Mouse (Mus musculus) midbrain, embryonic 14.5 days (tissue): ENCODE data around the gene Slc34a1. TPM values are rescaled to one million over a fixed set of nuclear protein-coding genes. Genes with fewer than 3 reads are reported as not detected.

Experiments
- ATAC-seq: fragments of 200-750 bp; cut with Nextera tagmentation; 2 replicates; pipeline ENCODE4 v1.8.0; 2017; ENCODE audit warnings: moderate number of reproducible peaks, moderate library complexity; ENCODE audit not compliant: low FRiP score, low TSS enrichment
- DNase-seq: peaks from one replicate; pipeline ENCODE4 v3.0.0-alpha.2; 2015
- H3K27ac ChIP-seq: fragments of 300-500 bp; sonication (generic); replicated peaks from 2 replicates; pipeline ENCODE4 v1.5.1; 2014; ENCODE audit warnings: mild to moderate bottlenecking, low read depth, low read length, moderate library complexity
- H3K27me3 ChIP-seq: fragments of 300-500 bp; sonication (generic); 2 replicates; pipeline ENCODE4 v1.6.1; 2014; ENCODE audit warnings: low read length, control low read depth, mixed read lengths; ENCODE audit not compliant: control insufficient read depth, insufficient read depth
- H3K36me3 ChIP-seq: fragments of 300-500 bp; sonication (generic); 2 replicates; pipeline ENCODE4 v1.6.1; 2014; ENCODE audit warnings: low read length, control low read depth; ENCODE audit not compliant: control insufficient read depth, insufficient read depth
- H3K4me1 ChIP-seq: fragments of 300-500 bp; sonication (generic); 2 replicates; pipeline ENCODE4 v1.6.1; 2014; ENCODE audit warnings: mild to moderate bottlenecking, antibody characterized with exemption, low read length, control low read depth; ENCODE audit not compliant: control insufficient read depth, insufficient read depth
- H3K4me2 ChIP-seq: fragments of 300-500 bp; sonication (generic); 2 replicates; pipeline ENCODE4 v1.6.1; 2014; ENCODE audit warnings: mild to moderate bottlenecking, low read length, moderate library complexity
- H3K4me3 ChIP-seq: fragments of 300-500 bp; sonication (generic); replicated peaks from 2 replicates; pipeline ENCODE4 v1.5.1; 2014; ENCODE audit warnings: low read depth, low read length
- H3K9ac ChIP-seq: fragments of 300-500 bp; sonication (generic); replicated peaks from 2 replicates; pipeline ENCODE4 v1.6.1; 2014; ENCODE audit warnings: mild to moderate bottlenecking, low read length, moderate library complexity
- H3K9me3 ChIP-seq: fragments of 300-500 bp; sonication (generic); 2 replicates; pipeline ENCODE4 v1.6.1; 2016; ENCODE audit warnings: low read length, control low read depth, mixed read lengths; ENCODE audit not compliant: control insufficient read depth
- WGBS: fragments of 180-500 bp; shearing (Covaris S2); extraction: QIAGEN DNeasy Blood & Tissue Kit; methylation state at CpG from one replicate; pipeline ENCODE4 v1.1.7; 2014; 5-methylcytosine and 5-hydroxymethylcytosine counted together
- polyA plus RNA-seq: library from polyadenylated mRNA; unstranded; fragments of >200 nt; fragmentation: Nextera tagmentation; extraction: Ambion mirVana; gene quantifications from 2 replicates; pipeline ENCODE4 v1.2.1, GENCODE M21; 2014

Gene Slc34a1
- polyA plus RNA-seq, 1 experiment from 2014 or later, result not detected

DNA sequence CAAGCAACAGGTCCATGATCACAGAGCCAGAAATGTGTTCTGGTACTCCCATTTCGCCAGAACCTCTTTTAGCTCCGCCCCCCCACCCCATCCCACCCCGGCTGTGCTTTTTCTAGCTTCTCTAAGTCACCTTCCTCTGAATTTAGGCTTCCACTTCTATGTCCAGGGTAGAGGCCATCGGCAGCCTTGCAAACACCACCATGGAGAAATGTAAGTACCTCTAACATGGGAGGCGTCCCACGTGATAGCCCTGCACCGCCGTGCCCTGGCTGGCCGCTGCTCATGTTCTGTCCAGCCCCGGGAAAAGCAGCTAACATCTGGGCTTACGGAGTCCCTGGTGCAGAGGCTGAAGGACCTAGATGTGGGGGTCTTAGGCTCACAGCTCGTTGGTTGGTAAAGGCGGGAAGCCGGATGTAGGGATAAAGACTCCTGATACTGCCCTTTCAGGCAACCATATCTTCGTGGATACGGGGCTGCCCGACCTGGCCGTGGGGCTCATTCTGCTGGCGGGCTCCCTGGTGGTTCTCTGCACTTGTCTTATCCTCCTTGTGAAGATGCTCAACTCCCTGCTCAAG lies 10.6 kb downstream of the Slc34a1 start:
- no peak overlapping the region for H3K9ac ChIP-seq
- no peak overlapping the region for H3K27ac ChIP-seq
- 86% methylated on average over 19 of the region's 19 CpGs for WGBS
- DNase-seq (no peak), ATAC-seq (no peak)
- H3K27me3 ChIP-seq, result no peaks in the 10 kb centered on the region
- no peaks in the 10 kb centered on the region for H3K9me3 ChIP-seq
- H3K36me3 ChIP-seq, result no peaks in the 10 kb centered on the region
- H3K4me1 ChIP-seq, result peaks cover 8% of the 10 kb centered on the region
- H3K4me2 ChIP-seq, result no peak overlapping the region
- no peak overlapping the region for H3K4me3 ChIP-seq

DNA sequence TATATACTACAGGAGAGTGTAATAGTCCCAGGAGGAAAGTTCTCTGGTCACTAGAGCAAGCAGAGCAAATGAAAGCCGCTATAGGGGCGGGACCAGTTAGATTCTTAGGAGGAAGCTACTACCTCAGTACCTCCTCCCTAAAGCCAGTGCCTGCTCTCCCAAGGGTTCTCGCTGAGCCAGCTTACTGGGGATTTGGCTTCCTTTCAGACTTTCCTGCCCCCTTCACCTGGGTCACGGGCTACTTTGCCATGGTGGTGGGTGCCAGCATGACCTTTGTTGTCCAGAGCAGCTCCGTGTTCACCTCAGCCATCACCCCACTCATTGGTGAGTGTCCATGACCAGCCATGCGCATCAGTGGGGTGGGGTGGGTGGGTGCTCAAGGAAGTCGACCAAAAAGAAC lies 13.8 kb downstream of the Slc34a1 start:
- no peak overlapping the region for H3K27ac ChIP-seq
- ATAC-seq, result no peak
- no peak overlapping the region for H3K9ac ChIP-seq
- no peaks in the 10 kb centered on the region for H3K27me3 ChIP-seq
- 73% methylated on average over 7 of the region's 7 CpGs for WGBS
- DNase-seq, result no peak
- H3K9me3 ChIP-seq, result no peaks in the 10 kb centered on the region
- H3K4me1 ChIP-seq, result no peaks in the 10 kb centered on the region
- no peak overlapping the region for H3K4me2 ChIP-seq
- H3K4me3 ChIP-seq, result no peak overlapping the region
- H3K36me3 ChIP-seq, result no peaks in the 10 kb centered on the region

DNA sequence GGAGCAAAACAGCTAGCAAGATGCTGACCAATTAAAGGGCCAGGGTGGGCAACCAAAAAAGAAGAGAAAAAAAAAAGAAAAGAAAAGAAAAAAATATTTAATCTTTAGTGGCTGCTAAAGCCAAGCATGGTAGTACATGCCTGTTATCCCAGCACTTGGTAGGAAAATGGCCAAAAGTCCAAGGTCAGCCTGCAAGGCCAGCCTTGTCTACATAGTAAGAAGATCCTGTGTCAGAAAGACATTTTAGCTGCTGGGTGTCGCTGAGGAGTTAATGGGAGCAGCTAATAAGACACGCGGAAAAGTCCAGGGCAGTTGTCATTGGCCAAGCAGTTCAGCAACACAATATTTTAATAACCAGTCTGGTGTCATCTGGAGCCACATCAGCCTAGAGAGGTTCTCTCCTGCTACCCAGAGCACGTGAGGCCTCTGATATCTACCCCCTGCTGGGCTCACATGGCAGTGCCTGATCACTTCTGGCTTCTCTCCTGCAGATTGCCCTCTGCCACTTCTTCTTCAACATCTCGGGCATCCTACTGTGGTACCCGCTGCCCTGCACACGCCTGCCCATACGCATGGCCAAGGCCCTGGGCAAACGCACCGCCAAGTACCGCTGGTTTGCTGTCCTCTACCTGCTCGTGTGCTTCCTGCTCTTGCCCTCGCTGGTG lies 14.8 kb downstream of the Slc34a1 start:
- ATAC-seq, result no peak

DNA sequence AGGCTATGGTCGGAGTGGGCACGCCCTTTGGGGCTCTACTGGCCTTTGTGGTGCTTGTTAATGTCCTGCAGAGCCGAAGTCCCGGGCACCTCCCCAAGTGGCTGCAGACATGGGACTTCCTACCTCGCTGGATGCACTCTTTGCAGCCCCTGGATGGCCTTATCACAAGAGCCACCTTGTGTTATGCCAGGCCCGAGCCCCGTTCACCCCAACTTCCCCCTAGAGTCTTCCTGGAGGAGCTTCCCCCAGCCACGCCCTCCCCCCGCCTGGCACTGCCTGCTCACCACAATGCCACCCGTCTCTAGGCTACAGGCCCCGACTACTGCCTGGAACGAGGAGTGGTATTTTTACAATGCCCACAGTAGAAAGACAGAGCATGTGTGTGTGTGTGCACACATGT lies 15.3 kb downstream of the Slc34a1 start:
- WGBS, result 85% methylated on average over 12 of the region's 12 CpGs
- Histone ChIP-seq H3K27ac (no peak overlapping the region), H3K9me3 (no peaks in the 10 kb centered on the region), H3K9ac (no peak overlapping the region), H3K4me3 (no peak overlapping the region), H3K27me3 (no peaks in the 10 kb centered on the region), H3K4me1 (no peaks in the 10 kb centered on the region), H3K36me3 (no peaks in the 10 kb centered on the region), H3K4me2 (no peak overlapping the region)
- DNase-seq (no peak), ATAC-seq (no peak)

More for the DNA sequence above, 14.8 kb downstream of the Slc34a1 start:
- Histone ChIP-seq H3K27ac (no peak overlapping the region), H3K27me3 (no peaks in the 10 kb centered on the region), H3K36me3 (no peaks in the 10 kb centered on the region), H3K9ac (no peak overlapping the region), H3K4me2 (no peak overlapping the region), H3K4me1 (no peaks in the 10 kb centered on the region), H3K9me3 (no peaks in the 10 kb centered on the region), H3K4me3 (no peak overlapping the region)
- DNase-seq, result no peak
- WGBS, result 88% methylated on average over 13 of the region's 13 CpGs

DNA sequence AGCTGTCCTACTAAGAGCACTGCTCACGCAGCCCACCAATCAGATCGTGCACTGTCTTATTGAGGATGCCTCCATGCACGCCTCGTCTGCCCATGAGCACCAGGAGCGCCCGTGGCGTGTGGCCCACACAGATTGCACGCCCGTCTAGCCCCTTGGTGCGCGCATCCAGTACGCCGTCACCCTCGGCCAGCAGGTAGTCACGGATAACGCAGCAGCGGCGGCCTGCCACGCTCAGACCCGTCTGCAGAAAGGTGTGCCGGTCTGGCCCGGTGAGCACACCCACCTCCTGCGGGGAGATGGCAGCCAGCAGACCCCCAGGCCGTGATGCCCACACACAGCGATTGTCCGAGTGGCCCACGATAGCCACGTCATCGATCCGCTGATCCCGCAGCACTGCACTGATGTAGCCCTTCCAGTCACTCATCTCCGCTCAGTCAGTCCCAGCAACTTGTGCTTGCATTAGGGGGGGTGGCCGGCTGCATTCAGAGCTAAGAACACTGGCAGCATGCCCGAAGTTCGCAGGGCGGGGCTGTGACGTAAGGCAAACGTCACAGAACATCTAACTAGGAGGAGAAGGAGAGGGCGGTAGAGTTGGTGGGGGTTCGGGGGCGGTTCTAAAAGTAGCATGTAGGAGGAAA lies 16.9 kb downstream of the Slc34a1 start, which contains the start of gene Pfn3:
Gene Pfn3 (minus strand): TSS at position 490 of the 638 bp plus-strand sequence.
- Histone ChIP-seq H3K4me3 (peak within 1 kb of the TSS; percentile 35), H3K36me3 (no peaks in the 10 kb centered on the region), H3K4me2 (peak within 1 kb of the TSS; percentile 62), H3K4me1 (no peaks in the 10 kb centered on the region), H3K9me3 (no peaks in the 10 kb centered on the region), H3K27ac (no peak within 1 kb of the TSS), H3K27me3 (peaks cover 9% of the 10 kb centered on the region), H3K9ac (peak within 1 kb of the TSS; percentile 58)
- peak; percentile 82 for DNase-seq
- 7% methylated on average over 41 of the region's 41 CpGs for WGBS
- ATAC-seq, result peak; percentile 37; the same call in 1 of the 2 replicates

DNA sequence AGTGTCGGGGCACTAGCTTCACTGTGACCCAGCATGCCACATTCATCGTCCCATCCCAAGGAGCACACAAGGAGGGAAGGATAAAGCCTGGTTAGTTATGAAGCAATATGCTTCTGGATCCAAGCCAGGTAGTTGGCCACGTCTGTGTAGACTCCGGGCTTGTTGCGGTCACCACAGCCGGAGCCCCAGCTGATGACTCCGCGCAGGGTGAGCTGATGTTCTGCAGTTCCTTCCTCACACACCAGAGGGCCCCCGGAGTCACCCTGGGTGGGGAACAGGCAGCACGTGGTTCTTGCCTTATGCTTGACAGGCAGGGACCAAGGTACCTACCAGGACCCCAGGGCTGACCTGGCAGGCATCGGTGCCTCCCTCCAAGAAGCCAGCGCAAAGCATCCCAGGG lies 20.0 kb downstream of the Slc34a1 start:
- Histone ChIP-seq H3K4me1 (peaks cover 5% of the 10 kb centered on the region; the same call in 1 of the 2 replicates), H3K9ac (peak overlapping the region; percentile 28; the same call in 1 of the 2 replicates), H3K36me3 (no peaks in the 10 kb centered on the region), H3K4me2 (peak overlapping the region; percentile 38), H3K27ac (no peak overlapping the region), H3K27me3 (peaks cover 32% of the 10 kb centered on the region), H3K4me3 (0 out of 2 replicates have a peak overlapping the region, but pooled peaks have one; percentile 1), H3K9me3 (no peaks in the 10 kb centered on the region)
- peak; percentile 88 for DNase-seq
- ATAC-seq, result peak; percentile 65
- 9% methylated on average over 12 of the region's 12 CpGs for WGBS

DNA sequence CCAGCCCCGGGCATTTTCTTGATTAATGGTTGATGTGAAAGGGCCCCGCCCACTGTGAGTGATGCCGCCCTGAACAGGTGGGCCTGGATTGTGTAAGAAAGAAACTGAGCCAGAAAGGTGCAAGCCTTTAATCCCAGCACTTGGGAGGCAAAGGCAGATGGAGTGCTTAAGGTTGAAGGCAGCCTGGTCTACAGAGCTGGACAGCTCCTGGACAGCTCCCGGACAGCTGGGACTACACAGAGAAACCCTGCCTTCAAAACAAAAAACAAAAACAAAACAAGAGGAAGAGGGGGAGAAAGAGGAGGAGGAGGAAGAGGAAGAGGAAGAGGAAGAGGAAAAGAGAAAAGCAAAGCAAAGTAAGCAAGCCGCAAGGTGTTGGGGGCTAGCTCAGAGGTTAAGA lies 21.2 kb downstream of the Slc34a1 start:
- no peak overlapping the region for H3K27ac ChIP-seq
- no peak overlapping the region for H3K9ac ChIP-seq
- ATAC-seq (no peak), DNase-seq (no peak)
- peaks cover 5% of the 10 kb centered on the region; the same call in 1 of the 2 replicates for H3K4me1 ChIP-seq
- 83% methylated on average over 5 of the region's 5 CpGs for WGBS
- H3K36me3 ChIP-seq, result no peaks in the 10 kb centered on the region
- no peak overlapping the region for H3K4me3 ChIP-seq
- no peaks in the 10 kb centered on the region for H3K9me3 ChIP-seq
- peaks cover 32% of the 10 kb centered on the region for H3K27me3 ChIP-seq
- no peak overlapping the region for H3K4me2 ChIP-seq

DNA sequence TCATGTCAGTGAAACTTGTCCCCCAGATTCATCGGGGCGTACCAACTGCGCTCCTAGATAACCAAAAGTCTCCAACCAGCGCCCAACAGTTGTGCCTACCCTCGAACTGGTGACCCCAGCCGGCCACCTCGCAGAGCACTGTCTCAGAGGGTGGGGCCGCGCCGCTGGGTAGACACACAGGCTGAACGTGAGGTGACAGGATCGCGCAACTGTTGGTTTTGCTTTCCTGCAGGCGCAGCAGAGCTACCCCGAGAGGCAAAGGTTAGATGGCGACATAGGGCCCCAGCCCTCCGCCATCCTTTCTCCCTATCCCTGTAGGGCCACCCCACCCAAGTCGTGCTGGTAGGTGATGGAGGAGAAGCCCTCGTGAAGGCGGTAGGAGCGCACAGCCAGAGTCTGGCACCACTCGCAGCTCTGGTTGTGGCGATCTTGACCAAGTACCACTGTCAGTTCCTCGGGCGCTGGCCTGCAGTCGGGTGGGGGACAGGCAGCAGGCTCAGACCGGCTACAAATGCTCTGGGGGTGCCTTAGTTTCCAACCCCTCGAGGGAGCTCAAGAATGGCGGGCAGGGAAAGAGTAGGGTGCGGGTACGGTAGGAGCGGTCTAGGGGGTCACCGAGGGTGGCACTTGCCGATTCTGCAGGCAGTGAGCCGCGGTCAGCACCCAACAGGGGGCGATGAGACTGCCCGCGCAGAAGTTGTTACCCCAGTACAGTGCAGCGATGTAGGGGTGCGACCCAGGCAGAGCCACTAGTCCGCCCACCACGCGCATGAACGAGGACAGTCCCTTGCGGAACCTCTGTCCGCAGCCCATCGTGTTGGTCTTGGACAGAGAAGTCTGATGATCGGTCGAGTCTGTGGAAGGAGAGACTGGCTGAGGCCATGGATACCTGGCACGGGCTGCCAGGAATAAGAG lies 22.3 kb downstream of the Slc34a1 start:
- no peak for DNase-seq
- Histone ChIP-seq H3K27me3 (peaks cover 32% of the 10 kb centered on the region), H3K4me2 (no peak overlapping the region), H3K4me1 (peaks cover 5% of the 10 kb centered on the region; the same call in 1 of the 2 replicates), H3K9ac (0 out of 2 replicates have a peak overlapping the region, but pooled peaks have one; percentile 16), H3K27ac (no peak overlapping the region), H3K9me3 (no peaks in the 10 kb centered on the region), H3K4me3 (no peak overlapping the region), H3K36me3 (no peaks in the 10 kb centered on the region)
- 32% methylated on average over 51 of the region's 51 CpGs for WGBS
- no peak for ATAC-seq
